24 mouse cellular contexts compared by ENCODE assay signal in genomic region chr11:33946501-33946900, GRCm38 (mm10). TPM values are rescaled to one million over a fixed set of nuclear protein-coding genes. Genes with fewer than 3 reads are reported as not detected.
A peak's percentile ranks its signal among the peaks of the same experiment; 100 is the strongest.
DNase-seq lines count a peak whose midpoint lies in the region; ATAC-seq and TF ChIP-seq lines count a peak whose summit lies in the region.
"Had no signal": no experiment of that assay in that cellular context is flagged by ENCODE, and none has a peak within 500 bp of the region (broad histone marks: within the 10 kb centered on the region; RNA-seq: fewer than 3 reads in every experiment).

No protein-coding gene starts in this region.

- peak; percentile 26; the same call in 1 of the 2 replicates for ATAC-seq in common myeloid progenitor, adult 5-6 weeks (replicated peaks; ENCODE audit: low read depth, poor library complexity, severe bottlenecking)
- ATAC-seq in hindbrain, embryonic 11.5 days (ENCODE audit: low FRiP score): no peak
- ATAC-seq in forebrain, embryonic 14.5 days: no peak
- ATAC-seq: activated CD4-positive, CD25-positive, alpha-beta regulatory T cell, adult 4 months; CD4-positive, CD25-positive, alpha-beta regulatory T cell, adult 4 months; Patski had no signal

- no peak for TF ChIP-seq RAD21 in MEL (IDR thresholded peaks at IDR 0.05; ENCODE audit: low read depth, low read length)

- H3K36me3 ChIP-seq in MEL (ENCODE audit: control insufficient read depth in 1 of 2, insufficient read depth in 2 of 2, low read length in 2 of 2): peaks cover 0 to 29% of the 10 kb centered on the region in 2 experiments; a peak in 2 of 4 replicates
- H3K36me3 ChIP-seq in hindbrain, embryonic 11.5 days (ENCODE audit: control insufficient read depth, insufficient read depth, low read length): no peaks in the 10 kb centered on the region
- no peaks in the 10 kb centered on the region for H3K36me3 ChIP-seq in forebrain, embryonic 14.5 days (ENCODE audit: control insufficient read depth, insufficient read depth, low read length)
- H3K36me3 ChIP-seq: G1E had no signal

- H3K4me2 ChIP-seq in hindbrain, embryonic 11.5 days (replicated peaks; ENCODE audit: low read depth, low read length): no peak overlapping the region
- no peak overlapping the region for H3K4me2 ChIP-seq in forebrain, embryonic 14.5 days (ENCODE audit: low read length)

- H3K9me3 ChIP-seq in MEL (replicated peaks; ENCODE audit: insufficient read depth, low read length): no peaks in the 10 kb centered on the region
- H3K9me3 ChIP-seq in hindbrain, embryonic 11.5 days (ENCODE audit: control insufficient read depth, low read length): no peaks in the 10 kb centered on the region
- no peaks in the 10 kb centered on the region for H3K9me3 ChIP-seq in forebrain, embryonic 14.5 days (replicated peaks; ENCODE audit: control insufficient read depth, low read length)

- no peak overlapping the region for H3K4me3 ChIP-seq in MEL (ENCODE audit: control insufficient read depth in 1 of 2, insufficient read depth in 1 of 2, low read depth in 2 of 2, low read length in 2 of 2)
- no peak overlapping the region for H3K4me3 ChIP-seq in hindbrain, embryonic 11.5 days (ENCODE audit: low read depth, low read length)
- no peak overlapping the region for H3K4me3 ChIP-seq in forebrain, embryonic 14.5 days (ENCODE audit: low read depth, low read length)

- H3K79me2 ChIP-seq in MEL (ENCODE audit: control insufficient read depth, insufficient read depth, low read length, poor library complexity): no peaks in the 10 kb centered on the region

- TF ChIP-seq EP300 in MEL (IDR thresholded peaks at IDR 0.05; ENCODE audit: low read depth in 1 of 2, low read length in 2 of 2): peak; percentile 82 to 87

- no peak for TF ChIP-seq CTCF in MEL (IDR thresholded peaks at IDR 0.05 in 2 of 3, conservative IDR thresholded peaks at IDR 0.05 in 1 of 3; ENCODE audit: control insufficient read depth in 1 of 3, insufficient read depth in 1 of 3, low read depth in 2 of 3, low read length in 3 of 3, poor library complexity in 1 of 3, severe bottlenecking in 1 of 3)

- no peak for TF ChIP-seq POLR2A in MEL (IDR thresholded peaks at IDR 0.05; ENCODE audit: control insufficient read depth in 1 of 2, insufficient read depth in 1 of 2, low read depth in 1 of 2, low read length in 2 of 2, poor library complexity in 1 of 2)

- no peaks in the 10 kb centered on the region for H3K27me3 ChIP-seq in MEL (ENCODE audit: control insufficient read depth in 1 of 2, insufficient read depth in 2 of 2, low read length in 2 of 2)
- H3K27me3 ChIP-seq in hindbrain, embryonic 11.5 days (ENCODE audit: control insufficient read depth, insufficient read depth, low read length): no peaks in the 10 kb centered on the region
- H3K27me3 ChIP-seq in forebrain, embryonic 14.5 days (replicated peaks; ENCODE audit: control insufficient read depth, insufficient read depth, low read length): no peaks in the 10 kb centered on the region
- H3K27me3 ChIP-seq: CH12.LX had no signal

- no peak overlapping the region for H3K9ac ChIP-seq in MEL (ENCODE audit: control insufficient read depth, low read depth, low read length, poor library complexity, severe bottlenecking)
- no peak overlapping the region for H3K9ac ChIP-seq in hindbrain, embryonic 11.5 days (ENCODE audit: low read depth, low read length)
- H3K9ac ChIP-seq in forebrain, embryonic 14.5 days (ENCODE audit: low read length): no peak overlapping the region

- H3K4me1 ChIP-seq in MEL (ENCODE audit: control insufficient read depth in 1 of 2, insufficient read depth in 2 of 2, low read length in 2 of 2): peaks cover 13 to 34% of the 10 kb centered on the region in 2 experiments
- H3K4me1 ChIP-seq in hindbrain, embryonic 11.5 days (replicated peaks; ENCODE audit: control insufficient read depth, insufficient read depth, low read length): no peaks in the 10 kb centered on the region
- 0 out of 2 replicates have a peak, but pooled peaks cover 3% of the 10 kb centered on the region for H3K4me1 ChIP-seq in forebrain, embryonic 14.5 days (ENCODE audit: control insufficient read depth, insufficient read depth, low read length)

- DNase-seq in MEL (ENCODE audit: low read depth, low spot score) (peak; percentile 80), MEL-GATA-1-ER (ENCODE audit: extremely low read depth, low read depth) (peak; percentile 48)
- DNase-seq in hindbrain, embryonic 11.5 days (ENCODE audit: low spot score): no peak
- no peak for DNase-seq in forebrain, embryonic 14.5 days (ENCODE audit: low spot score)
- no peak for DNase-seq in heart, adult 11 months
- DNase-seq: adrenal gland, adult 2 months; adrenal gland, adult 8-10 months; adrenal gland, postnatal 10 days; adrenal gland, postnatal 14 days; adrenal gland, postnatal 25 days; adrenal gland, postnatal 36 days; B cell, adult 2 months; cerebellum, adult 11 months; cerebellum, adult 11-12 months; cerebellum, adult 18-20 months; cerebellum, adult 2 months; cerebellum, adult 8-10 months had no signal

- 87% methylated on average over 4 of the region's 4 CpGs for WGBS in hindbrain, embryonic 11.5 days
- 83% methylated on average over 4 of the region's 4 CpGs for WGBS in forebrain, embryonic 14.5 days

- H3K27ac ChIP-seq in MEL (ENCODE audit: control insufficient read depth, low read depth, low read length): peak overlapping the region; percentile 5
- no peak overlapping the region for H3K27ac ChIP-seq in hindbrain, embryonic 11.5 days (ENCODE audit: low read depth, low read length)
- H3K27ac ChIP-seq in forebrain, embryonic 14.5 days (ENCODE audit: low read depth, low read length): no peak overlapping the region

TF ChIP-seq in MEL, 35 proteins besides CTCF, POLR2A, EP300 and RAD21 (continues in another document):
- TF ChIP-seq MYC (IDR thresholded peaks at IDR 0.05; ENCODE audit: low read depth, low read length): no peak
- TF ChIP-seq MXI1 (IDR thresholded peaks at IDR 0.05; ENCODE audit: low read depth, low read length): no peak
- no peak for TF ChIP-seq POLR2AphosphoS5 (IDR thresholded peaks at IDR 0.05; ENCODE audit: borderline replicate concordance, low read depth, low read length)
- no peak for TF ChIP-seq USF1 (IDR thresholded peaks at IDR 0.05; ENCODE audit: low read depth, low read length)
- TF ChIP-seq JUND (IDR thresholded peaks at IDR 0.05; ENCODE audit: low read depth, low read length): no peak
- TF ChIP-seq CHD2 (IDR thresholded peaks at IDR 0.05; ENCODE audit: low read length): no peak
- no peak for TF ChIP-seq ZKSCAN1 (IDR thresholded peaks at IDR 0.05; ENCODE audit: low read depth, low read length)
- TF ChIP-seq E2F4 (IDR thresholded peaks at IDR 0.05; ENCODE audit: borderline replicate concordance, low read depth, low read length): no peak
- peak; percentile 70 for TF ChIP-seq GATA1 (IDR thresholded peaks at IDR 0.05; ENCODE audit: low read depth, low read length)
- TF ChIP-seq ZC3H11A (IDR thresholded peaks at IDR 0.05; ENCODE audit: low read depth, low read length): no peak
- no peak for TF ChIP-seq CHD1 (IDR thresholded peaks at IDR 0.05; ENCODE audit: low read depth, low read length)
- peak; percentile 52; the same call in 1 of the 2 replicates for TF ChIP-seq ETS1 (IDR thresholded peaks at IDR 0.05; ENCODE audit: low read depth, low read length)
- TF ChIP-seq UBTF (IDR thresholded peaks at IDR 0.05; ENCODE audit: borderline replicate concordance, insufficient read depth, low read depth, low read length): no peak
- no peak for TF ChIP-seq SMC3 (IDR thresholded peaks at IDR 0.05; ENCODE audit: low read depth, low read length)
- TF ChIP-seq GABPA (IDR thresholded peaks at IDR 0.05; ENCODE audit: low read depth, low read length): no peak
- TF ChIP-seq MAX (IDR thresholded peaks at IDR 0.05; ENCODE audit: low read length): no peak
- 0 out of 2 replicates have a peak, but pooled peaks have one; percentile 6 for TF ChIP-seq ELF1 (IDR thresholded peaks at IDR 0.05; ENCODE audit: low read depth, low read length)
- no peak for TF ChIP-seq POLR2AphosphoS2 (IDR thresholded peaks at IDR 0.05; ENCODE audit: low read length)
- TF ChIP-seq MAFK (IDR thresholded peaks at IDR 0.05; ENCODE audit: borderline replicate concordance, low read depth, low read length): no peak
- TF ChIP-seq MAZ (IDR thresholded peaks at IDR 0.05; ENCODE audit: low read depth, low read length): no peak
- peak; percentile 45; the same call in 1 of the 2 replicates for TF ChIP-seq SIN3A (IDR thresholded peaks at IDR 0.05; ENCODE audit: low read length)
- no peak for TF ChIP-seq HCFC1 (IDR thresholded peaks at IDR 0.05; ENCODE audit: low read depth, low read length)
- no peak for TF ChIP-seq BHLHE40 (IDR thresholded peaks at IDR 0.05; ENCODE audit: borderline replicate concordance, low read depth, low read length)
- no peak for TF ChIP-seq NRF1 (IDR thresholded peaks at IDR 0.05; ENCODE audit: insufficient read depth, low read depth, low read length, poor library complexity, severe bottlenecking)
- no peak for TF ChIP-seq MYB (IDR thresholded peaks at IDR 0.05; ENCODE audit: low read depth, low read length)
- TF ChIP-seq NELFE (IDR thresholded peaks at IDR 0.05; ENCODE audit: low read depth, low read length): no peak
- no peak for TF ChIP-seq ZNF384 (IDR thresholded peaks at IDR 0.05; ENCODE audit: low read depth, low read length)
- no peak for TF ChIP-seq ZMIZ1 (IDR thresholded peaks at IDR 0.05; ENCODE audit: low read depth, low read length)
- no peak for TF ChIP-seq KAT2A (conservative IDR thresholded peaks at IDR 0.05; ENCODE audit: low read depth, low read length)
- TF ChIP-seq USF2 (IDR thresholded peaks at IDR 0.05; ENCODE audit: borderline replicate concordance in 1 of 2, insufficient read depth in 1 of 2, low read depth in 1 of 2, low read length in 2 of 2): no peak

RNA-seq across cellular contexts. Expression of gene Kcnmb1, which starts 16.3 kb away (rescaled TPM):
- total RNA-seq in MEL (2012; rRNA removed): 0.42 and 0.85 TPM in 2 replicates
- under 1 TPM in 1 of 2 experiments, not detected in 1; 0.15 TPM for polyA plus RNA-seq in MEL (2012; ENCODE audit: insufficient read depth in 1 of 2, insufficient read length in 2 of 2, low read depth in 1 of 2, low replicate concordance in 2 of 2, missing spikeins in 1 of 2)
- not detected in 2 replicates for total RNA-seq in common myeloid progenitor, adult 5-6 weeks (2017)
- polyA plus RNA-seq in hindbrain, embryonic 11.5 days (2014; fragmentation: Nextera tagmentation; extraction: Ambion mirVana): 0.20 and 0.22 TPM in 2 replicates
- 0.09 and 0.22 TPM in 2 replicates for polyA plus RNA-seq in forebrain, embryonic 14.5 days (2014; fragmentation: Nextera tagmentation; extraction: Ambion mirVana)
- polyA plus RNA-seq: G1E, Patski had no signal

RNA-seq across cellular contexts. Expression of gene Kcnip1, which starts 46.5 kb away (rescaled TPM):
- 0.04 TPM in 1 of 2 replicates, not detected in the other for total RNA-seq in MEL (2012; rRNA removed)
- under 1 TPM in 1 of 2 experiments, not detected in 1; 0.06 TPM for polyA plus RNA-seq in MEL (2012; ENCODE audit: insufficient read depth in 1 of 2, insufficient read length in 2 of 2, low read depth in 1 of 2, low replicate concordance in 2 of 2, missing spikeins in 1 of 2)
- total RNA-seq in common myeloid progenitor, adult 5-6 weeks (2017): not detected in 2 replicates
- 14.4 and 15.5 TPM in 2 replicates for polyA plus RNA-seq in hindbrain, embryonic 11.5 days (2014; fragmentation: Nextera tagmentation; extraction: Ambion mirVana)
- 55.1 and 55.7 TPM in 2 replicates for polyA plus RNA-seq in forebrain, embryonic 14.5 days (2014; fragmentation: Nextera tagmentation; extraction: Ambion mirVana)
- polyA plus RNA-seq: activated CD4-positive, CD25-positive, alpha-beta regulatory T cell, adult 4 months; C2C12; CD4-positive, CD25-positive, alpha-beta regulatory T cell, adult 4 months; G1E; Patski had no signal

Comparison
In these comparisons a context has a peak if more than half of its experiments do, and no peak if none do; other contexts are left out.
1. DNase-seq: peak in MEL (single experiment) and MEL-GATA-1-ER (single experiment); none in hindbrain, embryonic 11.5 days (single experiment), forebrain, embryonic 14.5 days (single experiment) and heart, adult 11 months (single experiment).
2. RNA of gene Kcnip1, which starts 46.5 kb away (polyA plus RNA-seq): 55.1 to 55.7 TPM in forebrain, embryonic 14.5 days and 14.4 to 15.5 TPM in hindbrain, embryonic 11.5 days; 0.06 TPM in MEL; every median in the first group is over 10 times any median in the second.